Mouse (Mus musculus) ovary, adult 18-20 months (tissue): ENCODE measurements at regions not wholly inside any gene's neighbourhood (a gene's known extent, or its start where the extent isn't known, plus 50 kb on each side); places are given as distances from the start of the nearest gene placed in this dataset.

Source experiments
- DNase-seq: peaks from one replicate; pipeline ENCODE4 v3.0.0; 2022; ENCODE audit warnings: low spot score, mixed read lengths

DNA sequence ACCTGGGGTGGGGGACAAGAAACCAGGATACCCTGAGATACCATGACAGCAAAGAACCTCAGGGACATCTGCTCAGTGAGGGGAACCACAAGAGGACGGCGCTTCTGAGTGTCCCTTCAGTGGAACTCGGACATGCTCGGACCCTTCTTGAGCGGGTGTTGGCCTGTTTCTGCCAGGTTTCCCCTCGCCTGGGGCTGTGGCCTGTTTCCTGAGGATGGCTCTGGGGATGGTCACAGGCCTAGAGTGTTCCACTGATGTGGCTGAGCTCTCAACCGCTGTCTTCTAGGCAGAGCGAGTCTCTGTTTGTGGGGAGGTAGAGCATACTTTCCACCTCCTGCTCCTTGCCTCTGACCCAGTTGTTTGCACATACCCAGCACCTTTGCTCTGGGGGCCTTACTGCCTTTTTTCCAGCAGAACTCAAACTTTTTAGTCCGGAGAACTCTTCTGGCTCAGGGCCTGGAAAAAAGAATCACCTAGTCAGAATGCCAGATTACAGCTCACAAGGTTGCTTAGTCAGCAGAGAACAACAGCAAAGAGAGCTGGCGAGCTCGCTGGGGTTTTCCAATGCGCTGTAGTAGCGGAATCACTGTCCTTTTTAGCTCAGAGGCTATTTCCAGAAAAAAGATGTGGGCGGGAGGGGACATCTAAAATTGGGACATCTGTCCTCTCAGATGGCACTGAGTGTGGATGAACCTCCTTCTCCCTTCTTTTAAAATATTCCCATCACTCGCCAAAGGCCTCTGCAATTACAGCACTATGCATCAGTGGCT is 65.3 kb downstream of the Med10 start:
- DNase-seq = no peak

DNA sequence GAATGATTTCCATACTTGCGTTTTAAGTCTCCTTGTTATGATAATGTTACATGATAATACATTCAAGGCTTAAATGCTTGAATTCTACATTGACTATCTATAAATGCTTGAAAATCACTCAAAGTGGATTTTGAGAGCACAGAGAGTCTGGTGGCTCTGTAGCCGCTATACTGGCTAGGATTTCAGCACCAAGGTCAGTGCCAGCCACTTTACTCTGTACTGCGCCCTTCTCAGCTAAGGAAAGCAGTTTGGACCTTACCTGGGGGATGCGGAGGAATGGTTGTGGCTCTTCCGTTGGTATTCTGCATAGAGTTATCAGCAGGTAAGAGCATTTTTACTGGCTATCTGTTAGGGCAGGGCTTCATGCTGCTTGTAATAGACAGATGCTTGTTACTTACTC is 94.3 kb downstream of the Med10 start:
- DNase-seq = no peak

DNA sequence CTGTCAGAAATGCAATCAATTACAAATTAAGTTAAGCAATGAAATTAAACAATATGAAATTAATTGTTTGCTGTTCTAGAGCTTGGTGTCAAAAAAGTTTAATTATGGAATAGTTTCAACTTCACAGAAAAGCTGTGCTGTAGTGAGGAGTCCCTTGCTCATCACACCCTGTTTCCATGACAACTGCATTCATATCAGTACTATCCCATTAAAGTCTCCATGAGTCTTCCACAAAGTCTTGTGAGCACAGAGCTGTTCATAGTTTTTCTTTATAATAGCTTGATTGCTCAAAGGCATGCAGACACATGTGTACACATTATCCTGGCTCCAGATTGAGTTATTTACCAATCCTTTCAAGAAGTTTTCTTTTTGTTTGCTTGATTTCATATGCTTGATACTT is 98.9 kb downstream of the Med10 start:
- no peak for DNase-seq

DNA sequence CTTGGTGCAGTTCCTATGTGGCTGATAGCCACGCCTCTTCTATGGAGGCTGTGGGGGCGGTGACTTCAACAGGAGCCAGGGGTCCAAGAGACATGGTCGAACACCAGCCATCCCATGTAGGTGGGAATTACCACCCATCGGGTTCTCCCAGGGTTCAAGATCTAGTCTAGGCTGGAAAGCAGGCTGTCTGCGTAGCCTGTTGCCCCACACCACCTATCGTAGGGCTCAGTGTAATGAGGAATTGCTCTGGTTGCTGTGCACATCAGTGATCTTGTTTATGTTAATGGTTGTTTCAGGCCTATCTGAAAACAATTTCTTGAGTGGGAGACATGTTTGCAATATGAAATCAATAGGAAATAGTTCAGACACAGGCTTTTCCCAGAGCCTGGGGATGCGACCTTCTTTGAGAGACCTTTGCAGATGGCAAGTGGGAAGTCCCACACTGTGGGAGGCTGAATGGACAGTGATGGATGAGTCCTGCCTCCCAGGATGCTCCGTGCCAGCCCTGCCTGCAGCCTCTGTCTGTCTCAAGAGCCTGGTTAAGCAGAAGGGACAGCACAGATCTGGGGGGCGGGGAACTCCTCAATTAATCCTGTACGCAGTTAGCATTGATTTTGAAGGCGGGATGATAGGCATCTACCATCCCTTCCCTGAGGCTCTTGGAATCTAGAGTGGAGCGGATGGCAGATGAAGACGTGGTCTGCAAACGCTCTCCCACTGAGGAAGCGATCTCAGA is 104.8 kb downstream of the Med10 start:
- no peak for DNase-seq

DNA sequence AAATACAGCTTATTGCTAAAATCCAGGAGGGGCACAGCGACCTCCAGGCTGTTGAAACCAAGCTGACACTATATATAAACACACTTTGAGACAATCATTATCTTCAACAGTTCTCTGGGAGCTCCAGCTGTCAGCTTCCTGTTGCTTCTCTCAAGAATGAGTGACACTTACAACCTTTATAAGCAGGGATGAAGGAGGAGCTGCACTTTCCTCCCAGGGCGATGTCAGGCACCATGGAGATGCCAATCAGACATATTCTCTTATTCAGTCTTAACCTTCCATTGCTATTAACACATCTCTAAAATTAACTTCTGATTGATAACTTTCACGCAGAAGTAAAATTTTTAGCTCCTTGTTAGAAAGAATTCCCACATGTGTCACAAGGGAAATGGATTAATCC is 113.6 kb downstream of the Med10 start:
- no peak for DNase-seq

DNA sequence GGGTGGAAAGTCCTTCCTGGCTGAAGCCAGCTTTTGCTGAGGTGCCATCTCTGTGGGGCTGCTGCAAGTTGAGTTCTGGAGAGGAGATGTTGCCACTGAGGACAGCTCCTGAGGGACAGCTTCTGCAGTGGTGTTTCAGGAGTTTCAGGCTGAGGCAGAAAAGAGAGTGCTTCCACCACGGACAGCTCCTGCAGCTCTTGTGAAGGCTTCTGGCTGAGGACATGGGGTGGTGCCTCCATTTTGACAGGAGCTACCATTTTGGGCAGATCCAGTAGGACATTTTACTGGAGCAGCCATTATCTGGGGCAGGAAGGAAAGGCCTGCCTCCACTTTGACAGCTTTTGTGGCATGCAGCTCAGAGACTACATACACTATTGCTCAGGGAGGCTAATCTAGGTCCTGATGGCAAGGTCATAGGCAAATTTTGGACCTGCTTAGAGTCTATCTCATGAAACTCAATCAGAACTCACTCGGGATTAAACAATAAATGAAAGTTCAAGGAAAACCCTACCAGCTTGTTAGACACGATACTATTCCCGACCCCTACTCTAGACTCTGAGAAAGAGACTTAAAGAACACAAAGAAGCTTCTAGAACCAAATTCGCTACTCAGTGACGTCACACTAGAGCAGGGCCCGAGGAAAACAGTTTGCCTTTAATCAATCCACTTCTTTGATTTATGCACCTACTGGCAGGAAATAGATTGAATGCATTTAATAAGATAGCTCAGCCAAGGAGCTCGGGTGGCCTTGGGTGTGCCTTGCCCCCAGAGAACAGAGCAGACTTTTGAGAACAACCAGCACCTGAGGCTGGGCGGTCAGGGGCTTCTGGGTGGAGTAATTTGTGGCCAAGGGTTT is 130.7 kb downstream of the Med10 start:
- no peak for DNase-seq

DNA sequence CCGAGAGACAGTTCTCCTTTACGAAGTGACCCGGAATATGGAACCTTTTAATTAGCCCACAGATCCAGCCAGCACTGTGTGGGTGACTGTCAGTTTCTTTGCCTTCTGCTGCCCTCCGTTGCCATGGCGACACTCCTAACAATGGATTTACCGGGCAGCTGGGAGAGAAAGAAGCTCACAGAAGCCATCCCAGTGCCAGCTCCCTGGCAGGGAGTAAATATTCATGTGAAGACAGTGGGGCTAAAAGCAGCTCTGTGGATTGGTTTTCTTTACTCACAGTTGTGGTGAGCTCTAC is 131.3 kb downstream of the Med10 start:
- no peak for DNase-seq

DNA sequence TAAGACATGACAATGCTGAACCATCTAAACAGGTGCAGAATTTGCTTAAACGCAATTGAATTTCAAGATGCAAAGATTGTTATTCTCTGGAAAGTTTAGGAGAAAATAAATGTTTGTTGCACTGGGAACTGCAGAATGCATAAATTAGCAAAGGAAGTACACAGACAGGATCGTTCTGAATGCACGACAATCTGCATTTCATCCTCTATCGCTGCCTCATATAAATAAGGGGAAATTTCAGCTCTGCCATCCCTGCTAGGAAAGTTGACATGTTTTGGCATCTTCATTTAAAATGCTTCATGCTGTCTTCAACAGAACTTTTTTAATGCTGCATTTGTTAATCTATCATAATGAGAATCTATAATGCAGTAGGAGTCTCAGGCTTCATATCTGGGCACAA is 137.6 kb downstream of the Med10 start:
- no peak for DNase-seq

DNA sequence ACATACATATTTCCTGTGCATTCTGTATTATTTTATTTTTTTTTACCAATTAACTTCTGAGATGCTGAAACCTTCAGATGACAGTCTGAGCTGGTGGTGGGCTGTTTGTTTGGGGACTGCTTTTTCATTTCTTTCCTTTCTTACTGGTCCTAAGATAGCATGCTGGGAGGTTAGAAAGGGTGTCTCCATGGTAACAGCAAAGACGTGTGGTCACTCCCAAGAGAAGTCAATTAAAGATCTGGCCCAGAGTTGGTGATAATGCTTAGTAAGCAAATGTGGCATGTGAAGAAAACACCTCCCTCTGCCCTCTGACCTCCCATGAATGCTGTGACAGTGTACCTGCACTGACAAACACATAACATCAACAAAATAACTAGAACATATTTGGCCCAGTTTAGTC is 142.5 kb downstream of the Med10 start:
- DNase-seq = no peak

DNA sequence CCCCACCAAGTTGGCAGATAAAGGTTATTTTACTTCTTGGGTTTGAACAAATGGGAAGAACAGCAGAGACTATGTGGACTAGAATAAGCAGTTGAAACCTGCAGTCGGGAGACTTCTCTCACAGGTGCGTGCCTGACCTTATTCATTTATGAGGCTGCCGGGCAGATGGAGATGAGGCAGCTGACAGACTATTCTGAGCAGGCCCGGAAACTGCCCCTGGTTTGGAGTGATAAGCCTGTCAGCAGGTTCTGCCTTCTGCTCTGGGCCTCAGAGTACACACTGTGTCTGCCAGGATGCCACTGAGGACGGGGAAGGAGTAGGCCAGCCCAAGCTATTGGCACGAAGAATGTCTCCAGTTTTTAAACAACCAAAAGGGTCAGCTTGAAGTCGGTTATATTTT is 144.4 kb downstream of the Med10 start:
- no peak for DNase-seq

DNA sequence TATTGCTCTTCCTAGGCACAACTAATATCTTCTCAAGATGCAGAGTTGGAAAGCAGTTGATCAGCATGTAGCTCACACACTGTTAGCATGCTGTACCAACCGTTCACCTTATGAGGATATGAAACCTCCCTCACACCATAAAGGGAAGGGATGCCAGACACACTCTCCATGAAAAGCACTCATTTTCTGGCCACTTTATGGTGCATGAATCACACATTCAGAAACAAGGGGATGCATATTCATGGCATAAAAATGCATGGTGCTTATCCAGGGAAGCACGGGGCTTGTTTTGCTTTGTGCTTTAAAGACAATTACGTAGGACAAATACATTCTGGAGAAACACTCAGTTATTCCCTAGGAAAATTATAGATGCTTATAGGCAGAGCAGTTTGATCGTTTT is 149.9 kb downstream of the Med10 start:
- DNase-seq = no peak

DNA sequence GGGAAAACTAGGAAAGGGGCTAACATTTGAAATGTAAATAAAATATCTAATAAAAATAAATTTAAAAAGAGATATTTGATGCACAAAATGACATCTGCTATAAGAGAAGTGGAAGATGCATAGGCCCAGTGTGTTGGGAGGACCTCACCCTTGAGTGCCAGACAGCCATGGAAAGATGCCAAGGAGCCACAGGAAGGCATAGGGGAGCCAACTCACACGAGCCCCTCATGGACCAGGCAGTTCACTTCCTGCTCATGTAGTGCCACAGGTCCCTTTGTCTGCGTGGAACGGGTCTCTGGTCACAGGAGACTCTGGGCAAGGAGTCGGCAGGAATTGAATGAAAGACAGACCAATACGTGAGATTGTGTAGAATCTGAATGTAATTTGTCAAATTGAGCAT is 152.0 kb downstream of the Med10 start:
- no peak for DNase-seq

DNA sequence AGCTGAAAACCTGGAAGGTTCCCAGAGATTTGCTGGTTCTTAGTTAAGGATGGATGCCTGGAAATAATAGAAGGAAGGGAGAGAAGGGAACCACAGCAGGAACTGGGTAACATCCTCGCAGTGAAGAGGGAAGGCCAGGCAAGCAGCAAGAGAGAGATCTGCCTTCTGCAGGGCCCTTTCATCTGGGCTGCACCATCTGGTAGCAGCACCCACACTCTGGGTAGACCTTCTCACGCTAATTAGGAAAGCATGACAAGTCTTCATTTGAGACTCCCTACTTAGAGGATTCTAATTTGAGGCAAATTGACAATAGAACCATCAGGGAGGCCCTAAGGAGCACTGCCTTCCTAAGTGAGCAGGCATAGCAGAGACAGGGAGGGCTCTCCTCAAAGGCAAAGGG is 153.3 kb downstream of the Med10 start:
- no peak for DNase-seq

DNA sequence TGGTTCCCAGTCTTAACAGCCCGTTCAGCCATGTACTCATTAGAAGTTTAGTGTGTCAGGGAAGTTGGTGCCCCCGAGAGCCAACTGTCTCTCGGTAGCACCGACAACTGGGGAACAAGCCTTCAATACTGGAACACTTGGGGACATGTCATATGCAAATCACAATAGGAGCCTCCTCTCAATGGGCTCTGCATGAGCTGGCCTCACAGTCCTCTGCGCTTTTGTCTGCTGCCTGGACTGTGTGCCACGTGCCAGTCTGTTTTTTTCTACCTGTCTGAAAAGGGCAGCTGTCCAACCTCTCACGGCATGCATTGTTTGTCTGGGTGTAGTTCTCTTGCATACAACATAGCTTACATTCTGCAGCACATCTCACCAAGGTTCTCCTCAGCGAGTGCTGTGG is 161.7 kb downstream of the Med10 start:
- no peak for DNase-seq

DNA sequence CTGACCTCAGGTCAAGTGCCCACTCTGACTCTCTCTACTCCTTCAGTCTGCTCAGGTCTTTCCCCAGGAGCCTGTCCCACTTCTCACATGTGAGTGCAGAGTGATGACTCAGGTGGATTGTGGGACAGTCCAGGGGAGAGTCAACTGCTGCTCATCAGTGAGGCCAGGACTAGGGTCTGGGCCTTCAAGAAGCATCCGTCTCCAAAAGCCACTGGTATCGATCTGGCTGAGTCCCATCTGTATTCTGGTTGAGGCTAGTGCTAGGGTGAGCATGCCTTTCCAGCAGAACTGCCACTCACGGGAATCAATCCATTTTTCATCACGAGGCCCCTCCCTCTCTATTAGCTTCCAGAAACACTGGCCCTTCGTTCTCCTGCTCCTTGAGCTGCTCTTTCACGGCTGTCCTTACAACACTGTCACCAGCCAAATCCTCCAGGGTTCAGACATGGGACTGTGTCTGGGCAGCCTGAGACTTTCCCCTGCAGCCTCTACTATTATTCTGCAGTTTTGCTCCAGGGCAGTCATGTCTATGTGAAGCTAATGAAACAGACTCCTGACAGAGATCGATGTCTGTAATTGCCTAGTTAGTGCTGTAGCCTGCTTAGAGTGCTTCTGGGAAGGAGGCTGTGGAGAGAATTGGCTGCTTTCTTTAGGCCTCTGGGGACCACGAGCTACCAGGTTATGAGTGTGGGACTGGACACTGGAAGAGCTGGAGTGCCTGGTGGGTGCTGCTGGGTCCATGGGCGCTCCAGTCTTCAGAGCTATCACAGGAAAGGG is 169.3 kb downstream of the Med10 start:
- DNase-seq = no peak

DNA sequence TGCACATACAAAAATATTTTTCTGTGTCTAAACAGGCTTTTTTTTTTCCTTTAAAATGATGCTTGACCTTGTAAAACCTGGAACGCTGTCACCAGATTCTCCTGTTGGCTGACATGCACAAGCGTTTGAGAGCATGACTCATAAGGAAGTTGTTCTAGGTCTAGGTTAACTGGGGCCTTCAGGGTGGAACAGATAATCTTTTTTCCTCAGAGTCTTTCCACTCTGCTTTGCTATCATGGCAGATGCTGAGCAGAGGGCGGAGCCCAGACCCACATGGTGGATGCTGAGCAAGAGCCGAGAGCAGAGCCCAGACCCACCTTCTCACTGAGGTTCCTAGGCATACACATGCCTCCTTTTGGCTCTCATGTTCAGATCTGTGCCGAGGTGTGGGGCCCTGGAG is 172.6 kb downstream of the Med10 start:
- DNase-seq = no peak

DNA sequence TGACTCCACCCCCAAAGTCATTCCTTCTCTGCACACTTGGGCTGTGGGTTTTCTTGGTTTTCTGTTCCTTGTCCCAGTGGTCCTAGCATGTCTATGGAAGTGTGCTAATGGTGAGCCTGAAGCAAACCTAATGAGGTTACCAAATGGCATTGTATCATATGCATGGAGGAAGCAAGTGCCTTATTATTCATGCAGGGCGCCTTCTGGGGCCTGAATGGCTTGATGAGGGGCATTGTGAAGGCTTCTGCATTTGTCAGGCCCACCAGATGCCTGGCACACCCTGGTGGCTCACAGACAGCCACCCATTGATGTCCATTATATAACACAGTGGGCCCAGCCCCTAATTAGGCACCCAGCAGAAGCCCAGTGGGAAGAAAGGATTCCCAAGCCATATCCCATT is 182.0 kb downstream of the Med10 start:
- no peak for DNase-seq

DNA sequence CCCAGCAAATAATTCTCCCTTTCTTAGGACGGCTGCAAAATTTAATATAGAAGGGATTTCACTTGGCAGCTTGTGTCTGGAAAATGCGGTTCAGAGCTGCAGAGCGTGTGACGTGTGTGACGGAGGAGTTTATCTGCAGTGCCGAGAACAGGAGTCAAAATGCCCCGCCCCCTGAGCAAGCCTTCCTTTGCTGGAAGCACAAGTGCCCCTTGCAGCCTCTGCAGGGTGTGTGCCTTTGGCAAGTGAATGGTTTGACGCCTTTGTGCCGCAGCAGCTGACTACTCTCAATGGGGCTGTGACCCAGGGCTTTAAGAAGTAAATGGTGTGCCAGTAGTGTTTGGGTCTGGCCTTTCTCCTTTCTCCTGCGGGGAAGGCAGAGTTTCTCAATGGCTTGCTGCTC is 185.0 kb downstream of the Med10 start:
- DNase-seq = no peak

DNA sequence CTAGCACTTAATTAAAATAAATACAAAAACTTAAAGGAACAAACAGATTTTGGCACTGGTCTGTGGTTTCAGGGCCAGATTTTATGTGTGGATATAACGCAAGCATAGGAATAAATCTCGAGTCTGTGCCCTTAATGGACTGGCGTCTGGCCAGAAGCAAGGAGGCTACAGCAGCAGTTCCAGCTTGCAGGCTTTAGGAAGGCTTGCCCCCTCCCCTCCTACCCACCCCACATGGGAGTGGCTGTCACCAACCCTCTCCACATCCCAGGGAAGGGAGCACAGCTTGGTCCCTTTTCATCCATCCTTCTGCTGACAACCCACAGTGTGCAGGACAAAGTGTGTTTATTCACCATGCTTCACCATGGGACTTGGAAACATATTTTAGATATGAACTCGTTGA is 186.1 kb downstream of the Med10 start:
- no peak for DNase-seq

DNA sequence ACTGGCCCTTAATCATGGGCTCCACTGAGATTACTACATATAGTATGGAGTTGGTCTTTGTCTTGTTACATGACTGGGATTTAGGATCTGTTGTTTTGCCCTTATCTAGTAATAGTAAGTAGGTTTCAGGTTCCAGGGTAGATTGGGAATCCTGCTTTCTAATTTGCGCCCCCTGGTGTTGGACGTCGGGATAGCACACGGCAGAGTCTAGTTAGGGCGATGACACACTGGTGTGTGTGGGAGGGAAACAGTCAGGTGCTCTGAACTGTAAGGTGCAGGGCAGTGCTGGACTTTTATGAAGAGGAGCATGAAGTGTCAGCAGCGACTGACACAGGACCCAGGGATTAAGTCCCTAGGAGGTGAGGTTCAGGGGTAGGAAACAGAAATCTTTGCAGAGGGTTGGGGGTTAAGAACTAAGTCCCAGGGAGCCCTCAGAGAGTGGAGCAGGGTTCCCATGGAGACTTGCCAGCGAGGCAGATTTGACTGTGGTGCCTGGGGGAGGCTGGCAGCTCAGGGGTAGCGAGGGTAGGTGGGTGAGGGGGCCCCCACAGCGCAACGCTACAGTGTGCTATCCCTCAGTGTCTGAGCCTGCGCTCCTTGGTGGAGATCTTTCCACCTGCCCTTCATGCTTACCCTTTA is 189.2 kb downstream of the Med10 start:
- DNase-seq = no peak

DNA sequence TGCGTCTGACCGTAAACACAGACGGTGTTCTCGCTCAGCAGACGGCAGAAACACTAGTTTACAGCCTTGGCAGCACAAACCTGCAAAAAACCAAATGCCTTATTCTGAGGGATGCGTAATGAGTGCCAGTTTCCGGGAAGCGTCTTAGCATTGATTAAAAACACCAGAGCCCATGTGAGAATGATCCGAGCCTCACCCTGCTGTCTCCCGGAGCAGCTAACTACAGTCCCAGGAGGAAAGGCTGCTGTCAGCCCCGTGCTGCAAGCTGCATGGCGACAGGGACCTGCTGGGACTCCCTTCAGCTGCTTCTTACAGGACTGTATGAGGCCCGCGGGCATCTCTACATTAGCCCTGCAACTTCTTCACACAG is 189.7 kb downstream of the Med10 start:
- no peak for DNase-seq

DNA sequence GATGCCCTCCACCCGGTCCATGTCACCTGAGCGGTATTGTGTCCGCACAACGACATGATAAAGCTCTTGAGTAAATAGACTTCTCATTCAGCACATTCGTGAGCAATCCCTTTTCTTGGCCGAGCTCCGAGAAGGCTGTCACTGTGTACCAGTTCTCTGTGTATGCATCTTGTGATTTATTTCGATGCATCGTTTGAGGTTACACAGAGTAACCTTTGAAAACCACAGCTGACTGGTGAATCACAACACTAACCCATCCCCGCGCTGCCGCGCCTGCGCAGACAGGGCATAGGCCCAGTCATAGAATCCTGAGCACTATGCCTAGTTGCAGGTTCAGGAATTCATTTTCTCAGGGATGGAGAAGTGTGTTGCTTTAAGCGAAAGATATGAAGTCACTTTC is 201.4 kb downstream of the Med10 start:
- no peak for DNase-seq
